Mouse (Mus musculus): ENCODE results near the gene Tmem190. TPM values are rescaled to one million over a fixed set of nuclear protein-coding genes. Genes with fewer than 3 reads are reported as not detected.
"Not testable (repeated sequence)": the region's sequence is repeated elsewhere in the genome, so short reads cannot be mapped to it uniquely, and the experiment has no call there.

Gene Tmem190
- polyA plus RNA-seq, 1 experiment from 2014 or later: not detected

GRCm38 (mm10) chr7:4811131-4811530, 28.4 kb downstream of the Tmem190 start:
- not testable (repeated sequence) for DNase-seq (ENCODE audit: extremely low spot score, low spot score); H3K9me3 ChIP-seq; H3K27me3 ChIP-seq (ENCODE audit: poor library complexity, severe bottlenecking)
- peak overlapping the region; percentile 98 for H3K27ac ChIP-seq
- WGBS: 47% methylated on average over 10 of the region's 10 CpGs
- H3K36me3 ChIP-seq (replicated peaks): peaks cover 53% of the 10 kb centered on the region
- H3K4me1 ChIP-seq: peaks cover 37% of the 10 kb centered on the region
- H3K4me3 ChIP-seq: peak overlapping the region; percentile 100

GRCm38 (mm10) chr7:4811842-4812302, 29.1 kb downstream of the Tmem190 start:
- no peaks in the 10 kb centered on the region for H3K27me3 ChIP-seq (ENCODE audit: poor library complexity, severe bottlenecking)
- peaks cover 45% of the 10 kb centered on the region for H3K36me3 ChIP-seq (replicated peaks)
- 0% methylated on average over 35 of the region's 36 CpGs for WGBS
- H3K27ac ChIP-seq: peak overlapping the region; percentile 98
- peaks cover 37% of the 10 kb centered on the region for H3K4me1 ChIP-seq
- no peaks in the 10 kb centered on the region for H3K9me3 ChIP-seq
- DNase-seq (ENCODE audit: extremely low spot score, low spot score): peak; percentile 49
- H3K4me3 ChIP-seq: peak overlapping the region; percentile 100

DNA sequence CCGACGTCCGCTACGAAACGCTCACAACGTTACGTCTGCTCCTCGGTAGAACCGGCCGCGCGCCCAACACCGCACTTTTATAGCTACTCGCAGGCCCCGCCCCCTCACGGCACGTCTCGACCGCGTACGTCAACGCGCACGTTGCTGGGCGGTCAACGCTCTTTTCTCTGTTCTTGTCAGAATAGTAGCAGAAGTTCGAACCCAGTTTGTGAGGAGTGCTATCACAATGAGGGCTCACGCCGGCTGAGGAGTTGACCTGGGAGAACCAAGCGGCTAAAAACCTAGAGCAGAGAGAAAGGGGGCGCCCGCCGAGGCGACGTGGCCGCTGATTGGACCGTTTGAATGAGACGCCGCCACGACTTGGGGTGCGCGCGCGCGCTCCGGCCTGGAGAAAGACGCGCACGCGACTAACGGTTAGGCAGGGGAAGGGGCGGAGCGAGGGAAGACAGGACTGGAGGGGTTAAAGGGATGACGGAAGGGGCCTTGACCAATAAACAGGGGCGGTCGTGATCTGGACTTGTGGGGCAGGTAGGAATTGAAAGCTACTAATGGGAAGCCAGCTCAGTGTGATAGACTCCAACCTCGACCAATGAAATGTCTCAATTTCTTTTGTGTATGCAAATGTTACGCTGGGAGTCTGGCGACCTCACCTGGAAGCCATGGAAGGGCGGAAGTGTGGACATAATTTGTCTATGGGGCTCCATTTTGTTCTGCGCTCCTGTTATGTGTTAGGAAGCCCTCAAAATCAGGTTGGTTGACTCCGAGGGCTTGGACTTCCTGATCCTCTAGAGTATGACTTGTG, 29.8 kb downstream of the Tmem190 start, which contains the start of gene Ube2s:
Gene Ube2s, minus strand, starts transcription at position 288 of the 802 bp plus-strand sequence.
- peaks cover 39% of the 10 kb centered on the region for H3K36me3 ChIP-seq (replicated peaks)
- no peaks in the 10 kb centered on the region for H3K27me3 ChIP-seq (ENCODE audit: poor library complexity, severe bottlenecking)
- peak within 1 kb of the TSS; percentile 100 for H3K4me3 ChIP-seq
- no peaks in the 10 kb centered on the region for H3K9me3 ChIP-seq
- under 1% methylated on average over 62 of the region's 62 CpGs for WGBS
- H3K4me1 ChIP-seq: peaks cover 37% of the 10 kb centered on the region
- H3K27ac ChIP-seq: peak within 1 kb of the TSS; percentile 98
- peak; percentile 99 for DNase-seq (ENCODE audit: extremely low spot score, low spot score)

DNA sequence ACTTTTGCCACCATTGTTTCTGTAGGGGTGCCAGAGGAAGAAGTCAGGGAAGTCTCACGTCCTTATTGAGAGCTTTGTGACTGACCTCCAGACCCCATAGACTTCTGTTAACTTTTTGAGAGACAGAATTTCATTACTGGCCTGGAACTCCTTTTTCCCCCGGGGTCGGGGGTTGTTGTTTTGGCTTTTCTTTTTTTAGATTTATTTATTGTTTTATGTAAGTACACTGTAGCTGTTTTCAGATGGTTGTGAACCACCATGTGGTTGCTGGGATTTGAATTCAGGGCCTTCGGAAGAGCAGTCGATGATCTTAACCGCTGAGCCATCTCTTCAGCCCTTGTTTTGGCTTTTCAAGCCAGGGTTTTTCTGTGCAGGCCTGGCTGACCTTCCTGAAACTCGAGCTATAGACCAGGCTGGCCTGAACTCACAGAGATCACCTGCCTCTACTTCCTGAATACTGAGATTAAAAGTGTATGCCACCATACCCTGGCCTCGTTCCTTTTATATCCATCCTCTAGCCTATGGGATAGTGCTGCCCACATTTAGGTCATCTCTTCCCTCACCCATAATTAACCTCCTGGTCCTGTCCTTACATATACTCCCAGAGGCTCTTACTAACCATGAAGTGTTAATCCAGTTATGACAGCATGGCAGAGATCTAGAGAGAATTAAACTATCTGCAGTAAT, 30.5 kb downstream of the Tmem190 start:
- 23% methylated on average over 8 of the region's 8 CpGs for WGBS
- Histone ChIP-seq H3K27ac (peak overlapping the region; percentile 98), H3K4me1 (peaks cover 37% of the 10 kb centered on the region), H3K36me3 (replicated peaks) (peaks cover 34% of the 10 kb centered on the region), H3K27me3 (ENCODE audit: poor library complexity, severe bottlenecking) (no peaks in the 10 kb centered on the region), H3K9me3 (no peaks in the 10 kb centered on the region), H3K4me3 (peak overlapping the region; percentile 100)
- no peak for DNase-seq (ENCODE audit: extremely low spot score, low spot score)

- no peaks in the 10 kb centered on the region for H3K9me3 ChIP-seq
- H3K27me3 ChIP-seq (ENCODE audit: poor library complexity, severe bottlenecking): no peaks in the 10 kb centered on the region
- H3K4me1 ChIP-seq: peaks cover 8% of the 10 kb centered on the region
- no peak overlapping the region for H3K4me3 ChIP-seq
- DNase-seq (ENCODE audit: extremely low spot score, low spot score): no peak
- H3K36me3 ChIP-seq (replicated peaks): peaks cover under 1% of the 10 kb centered on the region; the same call in 1 of the 2 replicates
- no peak overlapping the region for H3K27ac ChIP-seq
These were observed 33.8 kb downstream of the Tmem190 start for GRCm38 (mm10) chr7:4816559-4816958.

GRCm38 (mm10) chr7:4820925-4821324, 38.2 kb downstream of the Tmem190 start:
- H3K27me3 ChIP-seq (ENCODE audit: poor library complexity, severe bottlenecking); H3K27ac ChIP-seq; H3K9me3 ChIP-seq; DNase-seq (ENCODE audit: extremely low spot score, low spot score); H3K36me3 ChIP-seq (replicated peaks); H3K4me3 ChIP-seq: not testable (repeated sequence)
- WGBS: 92% methylated on average over 7 of the region's 7 CpGs
- peaks cover 19% of the 10 kb centered on the region for H3K4me1 ChIP-seq

DNA sequence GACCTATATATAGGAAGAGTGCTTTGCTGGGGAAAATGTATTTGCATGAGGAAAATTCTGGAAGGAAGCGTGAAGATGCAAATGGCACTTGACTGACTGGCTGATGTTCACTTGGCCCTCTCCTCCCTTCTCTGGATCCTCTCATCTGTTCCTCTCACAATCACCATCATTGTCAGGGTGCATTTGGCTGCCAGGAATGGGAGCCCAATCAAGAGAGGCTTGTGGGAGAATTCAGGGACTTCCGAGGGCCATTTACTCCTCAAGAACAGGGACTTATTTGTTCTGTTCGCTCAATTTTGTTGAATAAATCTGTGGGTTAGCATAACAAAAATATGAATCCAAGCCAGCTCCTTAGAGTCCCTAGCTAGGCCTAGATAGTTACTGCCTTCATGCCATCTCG, 39.0 kb downstream of the Tmem190 start:
- H3K4me1 ChIP-seq: peaks cover 19% of the 10 kb centered on the region
- H3K27ac ChIP-seq: no peak overlapping the region
- 86% methylated on average over 4 of the region's 4 CpGs for WGBS
- no peaks in the 10 kb centered on the region for H3K9me3 ChIP-seq
- no peaks in the 10 kb centered on the region for H3K27me3 ChIP-seq (ENCODE audit: poor library complexity, severe bottlenecking)
- no peak overlapping the region for H3K4me3 ChIP-seq
- H3K36me3 ChIP-seq (replicated peaks): no peaks in the 10 kb centered on the region
- DNase-seq (ENCODE audit: extremely low spot score, low spot score): no peak

DNA sequence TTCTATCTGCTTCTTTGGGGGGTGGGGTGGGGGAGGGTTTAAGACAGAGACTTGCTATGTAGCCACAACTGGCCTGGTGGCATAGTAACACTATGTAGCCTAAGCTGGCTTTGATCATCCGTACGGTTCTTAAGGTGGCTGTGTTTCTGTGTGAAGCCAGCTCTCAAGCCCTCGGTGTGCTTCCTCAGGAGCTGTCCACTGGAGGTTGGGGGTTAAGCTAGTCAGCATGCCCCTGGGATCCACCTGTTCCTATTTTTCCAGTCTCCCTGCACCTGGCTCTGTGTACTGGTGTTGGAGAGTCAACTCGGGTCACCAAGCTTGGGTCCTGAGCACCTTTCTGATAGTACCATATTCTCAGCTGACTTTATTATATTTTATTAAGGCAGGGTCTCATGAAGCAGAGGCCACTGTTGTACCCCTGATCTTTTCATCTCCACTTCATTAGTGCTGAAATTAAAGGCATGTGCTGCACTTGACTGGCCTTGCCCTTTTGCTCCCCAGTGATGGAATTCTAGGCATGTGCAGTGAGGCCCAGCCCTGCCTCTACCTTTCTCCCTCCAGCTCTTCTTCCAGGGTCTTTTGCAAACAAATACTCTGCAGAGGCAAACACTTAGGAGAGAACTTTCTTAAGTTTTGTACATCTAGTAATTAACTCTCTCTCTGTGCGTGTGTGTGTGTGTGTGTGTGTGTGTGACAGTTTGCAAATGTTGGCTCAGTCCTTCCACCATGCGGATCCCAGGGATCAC, 39.6 kb downstream of the Tmem190 start:
- Histone ChIP-seq H3K27me3 (ENCODE audit: poor library complexity, severe bottlenecking) (no peaks in the 10 kb centered on the region), H3K4me3 (no peak overlapping the region), H3K36me3 (replicated peaks) (no peaks in the 10 kb centered on the region), H3K9me3 (no peaks in the 10 kb centered on the region), H3K27ac (no peak overlapping the region), H3K4me1 (peaks cover 19% of the 10 kb centered on the region)
- WGBS: 70% methylated on average over 6 of the region's 6 CpGs
- no peak for DNase-seq (ENCODE audit: extremely low spot score, low spot score)

DNA sequence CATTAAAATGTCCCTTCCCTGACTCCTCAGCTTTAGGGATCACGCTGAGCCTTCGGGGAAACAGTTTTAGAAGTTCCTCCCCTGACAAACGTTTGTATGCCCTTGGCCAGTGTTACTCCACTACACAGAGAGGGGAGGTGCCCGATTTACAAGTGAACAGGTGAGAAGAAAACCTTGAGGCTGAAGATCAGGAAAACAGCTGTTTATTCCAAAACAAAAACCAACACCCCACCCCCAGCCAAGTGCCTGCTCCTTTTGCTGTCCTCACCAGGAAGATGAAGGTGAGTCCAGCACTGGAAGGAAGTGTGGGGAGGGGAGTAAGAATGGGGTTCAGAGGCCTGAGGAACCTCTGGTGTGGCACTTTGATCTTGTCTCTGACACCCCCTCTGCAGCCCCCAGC, 42.6 kb downstream of the Tmem190 start:
- DNase-seq (ENCODE audit: extremely low spot score, low spot score): no peak
- Histone ChIP-seq H3K4me3 (no peak overlapping the region), H3K27ac (no peak overlapping the region), H3K36me3 (replicated peaks) (no peaks in the 10 kb centered on the region), H3K9me3 (no peaks in the 10 kb centered on the region), H3K27me3 (ENCODE audit: poor library complexity, severe bottlenecking) (peaks cover 11% of the 10 kb centered on the region), H3K4me1 (peaks cover 19% of the 10 kb centered on the region)
- WGBS: 58% methylated on average over 4 of the region's 4 CpGs

DNA sequence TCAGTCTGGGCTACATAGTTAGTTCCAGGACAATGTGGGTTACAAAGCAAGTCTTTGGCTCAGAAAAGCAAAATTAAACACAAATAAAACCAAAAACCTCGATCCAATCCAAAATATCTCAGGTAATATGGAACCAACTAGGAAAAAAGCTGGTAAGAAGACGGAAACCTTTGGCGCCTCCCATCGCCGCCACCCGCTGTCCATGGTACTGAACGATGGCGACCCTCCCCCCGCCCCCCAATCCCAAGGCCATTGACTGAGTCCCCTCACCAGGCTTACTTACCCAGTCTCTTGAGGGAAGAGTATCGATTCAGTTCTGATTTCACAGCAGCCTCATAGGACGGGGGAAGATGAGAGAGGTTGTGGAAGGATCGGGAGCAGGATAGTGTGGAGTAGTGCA, 47.7 kb downstream of the Tmem190 start:
- H3K36me3 ChIP-seq (replicated peaks): no peaks in the 10 kb centered on the region
- peak; percentile 29 for DNase-seq (ENCODE audit: extremely low spot score, low spot score)
- 8% methylated on average over 12 of the region's 12 CpGs for WGBS
- H3K27ac ChIP-seq: no peak overlapping the region
- peaks cover 51% of the 10 kb centered on the region for H3K27me3 ChIP-seq (ENCODE audit: poor library complexity, severe bottlenecking)
- H3K4me1 ChIP-seq: peaks cover 10% of the 10 kb centered on the region; the same call in 1 of the 2 replicates
- no peak overlapping the region for H3K4me3 ChIP-seq
- no peaks in the 10 kb centered on the region for H3K9me3 ChIP-seq

All from forebrain, embryonic 10.5 days (tissue).